Mouse (Mus musculus): ENCODE results near the gene Zfp36l2. TPM values are rescaled to one million over a fixed set of nuclear protein-coding genes. Genes with fewer than 3 reads are reported as not detected.

Zfp36l2 gene
- total and polyA plus RNA-seq, 3 experiments: 8.9 to 24.2 (median 9.0) TPM

DNA sequence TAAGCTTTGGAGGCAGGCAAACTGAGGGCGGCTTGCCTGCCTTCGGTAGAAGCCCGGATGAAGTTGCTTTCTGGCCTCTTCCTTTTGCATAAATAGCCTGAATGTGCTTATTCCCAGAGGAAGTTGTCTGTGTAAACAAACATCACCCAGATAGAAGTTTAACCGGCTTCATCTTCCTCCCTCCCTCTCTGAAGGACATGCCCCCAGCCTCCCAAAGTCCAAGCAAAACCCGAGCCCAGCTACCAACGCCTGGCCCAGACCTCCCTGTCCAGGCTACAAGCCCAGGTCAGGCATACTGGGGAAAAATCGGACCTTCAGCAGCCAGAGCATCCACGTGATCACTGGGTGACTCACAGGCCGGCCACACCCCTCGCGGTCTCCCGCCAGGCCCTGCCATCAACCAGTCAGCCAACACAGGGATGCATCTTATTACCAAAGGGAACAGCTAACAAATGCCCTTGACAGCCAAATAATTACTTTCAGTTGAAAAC lies 4.4 kb downstream of the Zfp36l2 start:
- dilution Hi-C loops (cut with MboI; ENCODE audit: extremely low pct_ligation_motif_present, extremely low pct_unique_long_range_greater_than_20kb, low sequenced_read_pairs): no loop called here
- in situ Hi-C loops (cut with MboI; ENCODE audit: low pct_ligation_motif_present, low pct_unique_long_range_greater_than_20kb, low sequenced_read_pairs): loop anchor here (5.0 kb wide), 1 partner anchor 61 kb away; no protein-coding TSS in a partner anchor
- peak; percentile 64 for TF ChIP-seq POLR2A (IDR thresholded peaks at IDR 0.05; ENCODE audit: low read depth, low read length)
- TF ChIP-seq MXI1 (IDR thresholded peaks at IDR 0.05; ENCODE audit: low read depth, low read length): peak; percentile 80
- 0 out of 2 replicates have a peak, but pooled peaks have one; percentile 33 for TF ChIP-seq TBP (conservative IDR thresholded peaks at IDR 0.05; ENCODE audit: low read depth, low read length)
- 0 out of 2 replicates have a peak, but pooled peaks have one; percentile 46 for TF ChIP-seq E2F4 (IDR thresholded peaks at IDR 0.05; ENCODE audit: insufficient replicate concordance, low read depth, low read length)
- no peak for TF ChIP-seq ZNF384 (IDR thresholded peaks at IDR 0.05; ENCODE audit: low read depth, low read length)
- 0 out of 2 replicates have a peak, but pooled peaks have one; percentile 2 for TF ChIP-seq CHD1 (IDR thresholded peaks at IDR 0.05; ENCODE audit: low read depth, low read length)
- TF ChIP-seq GABPA (IDR thresholded peaks at IDR 0.05; ENCODE audit: insufficient replicate concordance, low read depth, low read length): no peak
- 0 out of 2 replicates have a peak, but pooled peaks have one; percentile 29 for TF ChIP-seq SIN3A (IDR thresholded peaks at IDR 0.05; ENCODE audit: low read length)
- TF ChIP-seq USF2 (conservative IDR thresholded peaks at IDR 0.05; ENCODE audit: low read depth, low read length): peak; percentile 69
- TF ChIP-seq MAX (IDR thresholded peaks at IDR 0.05; ENCODE audit: low read length): peak; percentile 74
- TF ChIP-seq USF1 (IDR thresholded peaks at IDR 0.05; ENCODE audit: low read depth, low read length): peak; percentile 81
- no peak for TF ChIP-seq MEF2A (IDR thresholded peaks at IDR 0.05; ENCODE audit: borderline replicate concordance, low read depth, low read length)
- TF ChIP-seq ETS1 (conservative IDR thresholded peaks at IDR 0.05; ENCODE audit: low read depth, low read length): peak; percentile 47
- no peak for TF ChIP-seq SMC3 (IDR thresholded peaks at IDR 0.05; ENCODE audit: low read depth, low read length)
- TF ChIP-seq KAT2A (IDR thresholded peaks at IDR 0.05; ENCODE audit: insufficient replicate concordance, low read length): no peak
- no peak for TF ChIP-seq ZKSCAN1 (IDR thresholded peaks at IDR 0.05; ENCODE audit: borderline replicate concordance, low read depth, low read length)
- TF ChIP-seq RCOR1 (conservative IDR thresholded peaks at IDR 0.05; ENCODE audit: low read depth, low read length): no peak
- TF ChIP-seq POLR2AphosphoS2 (IDR thresholded peaks at IDR 0.05; ENCODE audit: low read depth, low read length): no peak
- TF ChIP-seq BHLHE40 (IDR thresholded peaks at IDR 0.05; ENCODE audit: low read depth, low read length): peak; percentile 94
- 0 out of 2 replicates have a peak, but pooled peaks have one; percentile 56 for TF ChIP-seq TCF12 (IDR thresholded peaks at IDR 0.05; ENCODE audit: low read depth, low read length)

More for the DNA sequence above, 4.4 kb downstream of the Zfp36l2 start:
- Histone ChIP-seq H3K27me3 (replicated peaks) (no peaks in the 10 kb centered on the region), H3K4me2 (ENCODE audit: insufficient read depth, low read depth, poor library complexity, severe bottlenecking) (peak overlapping the region; percentile 96), H3K36me3 (replicated peaks in 1 of 2; ENCODE audit: control insufficient read depth in 1 of 2, insufficient read depth in 1 of 2, low read length in 1 of 2) (peaks cover 0 to 21% of the 10 kb centered on the region in 2 experiments), H3K9me3 (replicated peaks; ENCODE audit: low read length) (peaks cover 10% of the 10 kb centered on the region), H3K4me3 (replicated peaks in 1 of 3; ENCODE audit: low read depth in 2 of 3, low read length in 2 of 3, poor library complexity in 1 of 3) (peak overlapping the region; percentile 7 to 24 (median 17)), H3K4me1 (ENCODE audit: control insufficient read depth in 1 of 2, insufficient read depth in 2 of 2) (peaks cover 0 to 35% of the 10 kb centered on the region in 2 experiments; a peak in 2 of 4 replicates), H3K27ac (ENCODE audit: insufficient read depth, low read depth) (peak overlapping the region; percentile 62), H3K79me2 (replicated peaks; ENCODE audit: control insufficient read depth, extremely low read depth, insufficient read depth, poor library complexity, severe bottlenecking) (peaks cover 19% of the 10 kb centered on the region), H3K9ac (ENCODE audit: insufficient read depth, low read depth) (peak overlapping the region; percentile 60)
- peak; percentile 73 for DNase-seq (ENCODE audit: extremely low read depth)
